Mouse (Mus musculus) heart, embryonic 12.5 days (tissue): Measurements from ENCODE around the gene P2rx1. TPM values are rescaled to one million over a fixed set of nuclear protein-coding genes. Genes with fewer than 3 reads are reported as not detected.

Experiments used
- ATAC-seq: fragments of 200-750 bp; cut with Nextera tagmentation; 2 replicates; pipeline ENCODE4 v1.8.0; 2017; ENCODE audit warnings: moderate TSS enrichment, moderate library complexity; ENCODE audit not compliant: insufficient number of reproducible peaks, low FRiP score
- H3K27ac ChIP-seq: fragments of 300-500 bp; sonication (generic); 2 replicates; pipeline ENCODE4 v1.5.1; 2016; ENCODE audit warnings: mild to moderate bottlenecking, moderate library complexity; ENCODE audit not compliant: poor library complexity, severe bottlenecking
- H3K27me3 ChIP-seq: fragments of 300-500 bp; sonication (generic); replicated peaks from 2 replicates; pipeline ENCODE4 v1.6.1; 2016; ENCODE audit warnings: mild to moderate bottlenecking, moderate library complexity
- H3K36me3 ChIP-seq: fragments of 300-500 bp; sonication (generic); 2 replicates; pipeline ENCODE4 v1.6.1; 2016; ENCODE audit warnings: mild to moderate bottlenecking, moderate library complexity
- H3K4me1 ChIP-seq: fragments of 300-500 bp; sonication (generic); replicated peaks from 2 replicates; pipeline ENCODE4 v1.6.1; 2016; ENCODE audit warnings: mild to moderate bottlenecking
- H3K4me2 ChIP-seq: fragments of 300-500 bp; sonication (generic); 2 replicates; pipeline ENCODE4 v1.6.1; 2016; ENCODE audit warnings: mild to moderate bottlenecking, moderate library complexity
- H3K4me3 ChIP-seq: fragments of 300-500 bp; sonication (generic); 2 replicates; pipeline ENCODE4 v1.5.1; 2016; ENCODE audit warnings: mild to moderate bottlenecking
- H3K9ac ChIP-seq: fragments of 300-500 bp; sonication (generic); 2 replicates; pipeline ENCODE4 v1.6.1; 2016; ENCODE audit warnings: mild to moderate bottlenecking, moderate library complexity
- H3K9me3 ChIP-seq: fragments of 300-500 bp; sonication (generic); replicated peaks from 2 replicates; pipeline ENCODE4 v1.6.1; 2016; ENCODE audit warnings: mild to moderate bottlenecking, moderate library complexity
- WGBS: fragments of 180-500 bp; shearing (Covaris S2); methylation state at CpG from one replicate; pipeline ENCODE4 v1.1.7; 2016; 5-methylcytosine and 5-hydroxymethylcytosine counted together
- microRNA-seq: library from miRNA; unstranded; fragments of <30 nt; microRNA quantifications from one replicate; pipeline ENCODE4, GENCODE M21; 2017
- polyA plus RNA-seq: library from polyadenylated mRNA; unstranded; fragments of >200 nt; fragmentation: Nextera tagmentation; extraction: Ambion mirVana; gene quantifications from 2 replicates; pipeline ENCODE4 v1.2.1, GENCODE M21; 2016

Gene P2rx1
- polyA plus RNA-seq, 1 experiment from 2014 or later, result 2.2 TPM

DNA sequence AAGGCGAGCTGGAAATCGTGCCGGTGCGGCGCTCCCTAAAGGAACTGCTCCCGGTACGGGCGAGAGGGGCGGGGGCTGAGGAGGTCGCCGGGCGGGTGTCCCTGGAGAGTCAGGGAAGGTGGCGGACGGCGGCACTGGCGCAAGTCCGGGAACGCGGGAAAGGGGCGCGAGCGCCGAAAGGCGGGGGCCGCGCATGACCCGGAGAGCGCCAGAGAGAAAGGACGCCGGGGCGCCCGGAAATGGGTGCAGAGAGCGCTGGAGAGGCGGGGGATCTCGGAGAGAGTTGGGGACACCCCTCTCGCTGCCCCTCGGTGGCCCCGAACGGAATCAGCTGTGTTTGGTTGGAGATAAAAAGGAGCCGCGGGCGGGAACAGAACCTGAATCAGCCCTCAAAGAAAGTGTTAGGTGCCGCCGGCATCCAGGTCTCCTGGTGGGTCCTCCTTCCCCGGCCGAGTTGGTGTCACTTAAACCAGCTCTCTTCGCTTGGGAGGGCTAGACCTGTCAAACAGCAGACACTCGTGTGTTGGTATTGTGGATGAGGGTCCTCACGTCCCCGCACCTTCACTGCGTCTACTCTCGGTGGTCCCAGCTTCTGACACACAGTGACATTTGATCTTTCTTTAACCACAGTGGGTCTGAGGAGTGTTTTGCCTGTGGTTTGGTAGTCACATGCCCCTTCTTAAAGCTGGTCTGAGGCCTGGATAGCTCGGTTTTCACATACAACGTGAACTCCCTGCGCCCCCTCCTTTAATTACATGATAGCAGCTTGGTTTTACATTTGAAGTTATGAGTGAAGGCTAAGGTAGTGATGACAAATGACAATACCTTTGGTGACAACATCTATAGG, 49.4 kb downstream of the P2rx1 start:
- peak; percentile 71 for ATAC-seq

GRCm38 (mm10) chr11:73049335-73049734, 50.4 kb downstream of the P2rx1 start:
- no peak for ATAC-seq
- H3K9ac ChIP-seq, result peak overlapping the region; percentile 97
- 0 out of 2 replicates have a peak overlapping the region, but pooled peaks have one; percentile 2 for H3K27ac ChIP-seq
- peak overlapping the region; percentile 98 for H3K4me2 ChIP-seq
- H3K4me1 ChIP-seq, result peaks cover 19% of the 10 kb centered on the region
- H3K36me3 ChIP-seq, result peaks cover 31% of the 10 kb centered on the region
- H3K9me3 ChIP-seq, result no peaks in the 10 kb centered on the region
- peak overlapping the region; percentile 94 for H3K4me3 ChIP-seq
- WGBS, result 5% methylated on average over 4 of the region's 4 CpGs
- no peaks in the 10 kb centered on the region for H3K27me3 ChIP-seq

More for the DNA sequence above, 49.4 kb downstream of the P2rx1 start:
- H3K27me3 ChIP-seq, result no peaks in the 10 kb centered on the region
- peak overlapping the region; percentile 92 for H3K27ac ChIP-seq
- H3K36me3 ChIP-seq, result peaks cover 20% of the 10 kb centered on the region
- H3K9ac ChIP-seq, result peak overlapping the region; percentile 97
- H3K4me1 ChIP-seq, result peaks cover 19% of the 10 kb centered on the region
- no peaks in the 10 kb centered on the region for H3K9me3 ChIP-seq
- peak overlapping the region; percentile 94 for H3K4me3 ChIP-seq
- 1% methylated on average over 55 of the region's 55 CpGs for WGBS
- peak overlapping the region; percentile 98 for H3K4me2 ChIP-seq

DNA sequence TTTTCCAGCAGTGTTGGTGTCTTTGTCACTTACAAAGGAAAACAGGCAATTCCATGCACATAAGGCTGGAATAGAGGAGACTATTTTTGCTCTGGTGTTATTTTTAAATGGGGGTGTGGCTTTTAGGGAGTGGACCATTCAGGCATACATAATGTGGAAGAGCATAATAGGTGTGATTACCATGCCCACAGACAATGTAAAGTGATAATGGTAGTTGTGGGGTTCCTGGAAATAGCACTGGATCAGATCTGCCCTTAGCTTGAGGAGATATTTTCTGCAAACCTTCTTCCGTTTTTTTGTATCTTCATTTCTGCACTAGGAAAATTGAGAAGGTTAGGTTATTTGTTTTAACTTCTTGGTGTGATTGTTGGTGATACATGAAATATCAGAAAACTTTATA, 53.9 kb downstream of the P2rx1 start:
- H3K4me3 ChIP-seq, result no peak overlapping the region
- H3K4me2 ChIP-seq, result no peak overlapping the region
- peaks cover 64% of the 10 kb centered on the region for H3K36me3 ChIP-seq
- ATAC-seq, result no peak
- H3K27ac ChIP-seq, result peak overlapping the region; percentile 25; the same call in 1 of the 2 replicates
- H3K9me3 ChIP-seq, result no peaks in the 10 kb centered on the region
- WGBS, result 69% methylated on average over 1 of the region's 1 CpGs
- H3K9ac ChIP-seq, result no peak overlapping the region
- H3K4me1 ChIP-seq, result peaks cover 24% of the 10 kb centered on the region
- H3K27me3 ChIP-seq, result no peaks in the 10 kb centered on the region

- 43% methylated on average over 5 of the region's 5 CpGs for WGBS
- no peak for ATAC-seq
- H3K4me1 ChIP-seq, result peaks cover 11% of the 10 kb centered on the region
- no peaks in the 10 kb centered on the region for H3K27me3 ChIP-seq
- no peak overlapping the region for H3K4me2 ChIP-seq
- no peak overlapping the region for H3K9ac ChIP-seq
- no peak overlapping the region for H3K4me3 ChIP-seq
- H3K36me3 ChIP-seq, result peaks cover 71% of the 10 kb centered on the region
- no peaks in the 10 kb centered on the region for H3K9me3 ChIP-seq
- H3K27ac ChIP-seq, result no peak overlapping the region
Observed at GRCm38 (mm10) chr11:73057701-73058100, 58.8 kb downstream of the P2rx1 start.

DNA sequence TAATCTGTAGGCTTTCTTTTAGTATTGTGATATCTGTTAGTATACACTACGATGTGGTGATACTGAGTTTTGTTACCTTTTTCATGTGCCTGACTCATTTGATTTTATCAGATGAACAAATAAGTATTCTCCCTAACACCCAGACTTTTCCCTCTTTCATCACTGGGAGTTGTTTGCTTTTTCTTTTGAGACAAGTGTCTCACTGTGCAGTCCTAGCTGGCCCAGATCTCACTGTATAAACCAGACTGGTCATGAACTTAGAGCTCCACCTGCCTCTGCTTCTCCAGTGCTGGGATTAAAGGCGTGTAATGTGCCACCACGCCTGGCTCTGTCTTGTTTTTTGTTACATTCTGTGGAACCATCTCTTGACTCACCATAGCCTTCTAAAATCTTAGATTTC, 60.7 kb downstream of the P2rx1 start:
- Histone ChIP-seq H3K4me2 (no peak overlapping the region), H3K27ac (no peak overlapping the region), H3K27me3 (no peaks in the 10 kb centered on the region), H3K4me1 (peaks cover 13% of the 10 kb centered on the region), H3K9me3 (no peaks in the 10 kb centered on the region), H3K4me3 (no peak overlapping the region), H3K36me3 (peaks cover 59% of the 10 kb centered on the region), H3K9ac (no peak overlapping the region)
- 89% methylated on average over 3 of the region's 3 CpGs for WGBS
- no peak for ATAC-seq

GRCm38 (mm10) chr11:73061413-73061812, 62.5 kb downstream of the P2rx1 start:
- Histone ChIP-seq H3K27ac (no peak overlapping the region), H3K4me3 (no peak overlapping the region), H3K36me3 (peaks cover 50% of the 10 kb centered on the region), H3K9me3 (no peaks in the 10 kb centered on the region), H3K4me1 (peaks cover 13% of the 10 kb centered on the region), H3K27me3 (no peaks in the 10 kb centered on the region), H3K9ac (no peak overlapping the region), H3K4me2 (no peak overlapping the region)
- ATAC-seq, result no peak
- WGBS, result 67% methylated on average over 3 of the region's 3 CpGs

Small RNA genes lying within 50 kb of the gene (microRNA-seq; reads per million reads assigned to microRNA genes)
- not detected for gene Gm44467

Other genes with a start within 250 kb of the P2rx1 start
- gene Cyb5d2, start 203.0 kb upstream of the P2rx1 start, polyA plus RNA-seq, result 5.5 and 6.3 TPM in 2 replicates
- 7.7 and 8.1 TPM in 2 replicates for gene Zzef1, start 202.9 kb upstream of the P2rx1 start, polyA plus RNA-seq
- gene Atp2a3, start 37.9 kb upstream of the P2rx1 start, polyA plus RNA-seq, result 4.8 and 5.7 TPM in 2 replicates
- 2.0 and 2.2 TPM in 2 replicates for gene Camkk1, start 19.9 kb downstream of the P2rx1 start, polyA plus RNA-seq
- gene Ncbp3, start 48.7 kb downstream of the P2rx1 start, polyA plus RNA-seq, result 10.9 and 11.0 TPM in 2 replicates
- gene Itgae, start 91.5 kb downstream of the P2rx1 start, polyA plus RNA-seq, result 0.17 and 0.19 TPM in 2 replicates
- gene Haspin, start 139.2 kb downstream of the P2rx1 start, polyA plus RNA-seq, result 13.9 and 14.4 TPM in 2 replicates
- 1.8 and 2.2 TPM in 2 replicates for gene P2rx5, start 161.3 kb downstream of the P2rx1 start, polyA plus RNA-seq
- 97.4 and 101 TPM in 2 replicates for gene Emc6, start 177.9 kb downstream of the P2rx1 start, polyA plus RNA-seq
- gene Tax1bp3, start 178.0 kb downstream of the P2rx1 start, polyA plus RNA-seq, result 239 and 249 TPM in 2 replicates
- gene Ctns, start 199.9 kb downstream of the P2rx1 start, polyA plus RNA-seq, result 13.9 and 15.9 TPM in 2 replicates
- 0.36 and 0.54 TPM in 2 replicates for gene Shpk, start 200.4 kb downstream of the P2rx1 start, polyA plus RNA-seq
- 0.05 TPM in 1 of 2 replicates, not detected in the other for gene Trpv1, start 235.2 kb downstream of the P2rx1 start, polyA plus RNA-seq